Mouse (Mus musculus) MEL (cell line): Measurements from ENCODE around the gene Atg2a. TPM values are rescaled to one million over a fixed set of nuclear protein-coding genes. Genes with fewer than 3 reads are reported as not detected.

ENCODE experiments used
- DNase-seq: peaks from one replicate; pipeline ENCODE4 v3.0.0; 2011; ENCODE audit warnings: low read depth, low spot score
- H3K27ac ChIP-seq: 2 replicates; pipeline ENCODE4 v1.5.1; 2012; ENCODE audit warnings: low read depth, mild to moderate bottlenecking, control low read depth, low read length, moderate library complexity; ENCODE audit not compliant: control insufficient read depth
- H3K27me3 ChIP-seq, 2 experiments: fragments of 150-350 bp in 1 of 2; sonication (generic) in 1 of 2; 2 replicates each; pipeline ENCODE4 v1.6.1; 2012; ENCODE audit warnings: low read length in 2 of 2, mild to moderate bottlenecking in 2 of 2, improper control_type of control experiment in 1 of 2, moderate library complexity in 1 of 2; ENCODE audit not compliant: insufficient read depth in 2 of 2, control insufficient read depth in 1 of 2
- H3K36me3 ChIP-seq, 2 experiments: 2 replicates each; pipeline ENCODE4 v1.6.1; 2012 to 2014; ENCODE audit warnings: low read length in 2 of 2, improper control_type of control experiment in 1 of 2, inconsistent platforms in 1 of 2, mild to moderate bottlenecking in 1 of 2; ENCODE audit not compliant: insufficient read depth in 2 of 2, control insufficient read depth in 1 of 2
- H3K4me1 ChIP-seq, 2 experiments: fragments of 150-350 bp in 1 of 2; sonication (generic) in 1 of 2; 2 replicates each; pipeline ENCODE4 v1.6.1; 2012; ENCODE audit warnings: low read length in 2 of 2, improper control_type of control experiment in 1 of 2, mild to moderate bottlenecking in 1 of 2; ENCODE audit not compliant: insufficient read depth in 2 of 2, control insufficient read depth in 1 of 2
- H3K4me3 ChIP-seq, 2 experiments: fragments of 150-350 bp in 1 of 2; sonication (generic) in 1 of 2; 2 replicates each; pipeline ENCODE4 v1.5.1; 2012; ENCODE audit warnings: low read depth in 2 of 2, low read length in 2 of 2, mild to moderate bottlenecking in 2 of 2, moderate library complexity in 2 of 2, control low read depth in 1 of 2, improper control_type of control experiment in 1 of 2; ENCODE audit not compliant: control insufficient read depth in 1 of 2, insufficient read depth in 1 of 2
- H3K79me2 ChIP-seq: 2 replicates; pipeline ENCODE4 v1.6.1; 2012; ENCODE audit warnings: mild to moderate bottlenecking, low read length, moderate library complexity; ENCODE audit not compliant: control insufficient read depth, poor library complexity, insufficient read depth
- H3K9ac ChIP-seq: 2 replicates; pipeline ENCODE4 v1.6.1; 2012; ENCODE audit warnings: low read depth, mild to moderate bottlenecking, control low read depth, low read length, moderate library complexity; ENCODE audit not compliant: control insufficient read depth, poor library complexity, severe bottlenecking
- H3K9me3 ChIP-seq: fragments of 150-350 bp; sonication (generic); replicated peaks from 2 replicates; pipeline ENCODE4 v1.6.1; 2012; ENCODE audit warnings: mild to moderate bottlenecking, low read length, improper control_type of control experiment, moderate library complexity; ENCODE audit not compliant: insufficient read depth
- ELF1 ChIP-seq: IDR thresholded peaks from 2 replicates; pipeline ENCODE4 v1.6.1; 2014; ENCODE audit warnings: low read depth, mild to moderate bottlenecking, inconsistent platforms, low read length, improper control_type of control experiment, moderate library complexity
- ETS1 ChIP-seq: IDR thresholded peaks from 2 replicates; pipeline ENCODE4 v1.6.1; 2012; ENCODE audit warnings: low read depth, mild to moderate bottlenecking, inconsistent platforms, low read length, improper control_type of control experiment, moderate library complexity
- HCFC1 ChIP-seq: IDR thresholded peaks from 2 replicates; pipeline ENCODE4 v1.6.1; 2012; ENCODE audit warnings: low read depth, mild to moderate bottlenecking, inconsistent platforms, low read length, improper control_type of control experiment, moderate library complexity
- KAT2A ChIP-seq: conservative IDR thresholded peaks from 2 replicates; pipeline ENCODE4 v1.6.1; 2012; ENCODE audit warnings: low read depth, low read length, improper control_type of control experiment, inconsistent platforms
- NELFE ChIP-seq: IDR thresholded peaks from 2 replicates; pipeline ENCODE4 v1.6.1; 2011; ENCODE audit warnings: low read depth, low read length, improper control_type of control experiment
- POLR2A ChIP-seq, 2 experiments: IDR thresholded peaks; 2 replicates each; pipeline ENCODE4 v1.6.1; 2011 to 2012; ENCODE audit warnings: low read length in 2 of 2, mild to moderate bottlenecking in 2 of 2, control low read depth in 1 of 2, improper control_type of control experiment in 1 of 2, low read depth in 1 of 2, moderate library complexity in 1 of 2; ENCODE audit not compliant: control insufficient read depth in 1 of 2, insufficient read depth in 1 of 2, poor library complexity in 1 of 2
- POLR2AphosphoS2 ChIP-seq: IDR thresholded peaks from 2 replicates; pipeline ENCODE4 v1.6.1; 2011; ENCODE audit warnings: low read length, improper control_type of control experiment
- POLR2AphosphoS5 ChIP-seq: IDR thresholded peaks from 2 replicates; pipeline ENCODE4 v1.6.1; 2012; ENCODE audit warnings: low read depth, borderline replicate concordance, mild to moderate bottlenecking, inconsistent platforms, low read length, moderate library complexity, mixed read lengths
- SIN3A ChIP-seq: IDR thresholded peaks from 2 replicates; pipeline ENCODE4 v1.6.1; 2012; ENCODE audit warnings: low read length, improper control_type of control experiment, inconsistent platforms
- TCF12 ChIP-seq: IDR thresholded peaks from 2 replicates; pipeline ENCODE4 v1.6.1; 2014; ENCODE audit warnings: low read depth, mild to moderate bottlenecking, inconsistent platforms, low read length, improper control_type of control experiment, moderate library complexity
- ZNF384 ChIP-seq: IDR thresholded peaks from 2 replicates; pipeline ENCODE4 v1.6.1; 2012; ENCODE audit warnings: low read depth, mild to moderate bottlenecking, inconsistent platforms, low read length, improper control_type of control experiment
- polyA plus RNA-seq, 2 experiments: library from polyadenylated mRNA; stranded (reverse) in 1 of 2; unstranded in 1 of 2; fragments of >175 nt in 1 of 2; fragments of >200 nt in 1 of 2; gene quantifications; 2 replicates each; pipeline versions ENCODE4 v1.2.1 to v1.2.4; 2012; ENCODE audit warnings: low replicate concordance in 2 of 2, low read depth in 1 of 2; ENCODE audit not compliant: insufficient read length in 2 of 2, insufficient read depth in 1 of 2, missing spikeins in 1 of 2
- total RNA-seq: library from RNA; depleted of rRNA; stranded (reverse); fragments of 300-350 nt; gene quantifications from 2 replicates; pipeline ENCODE4 v1.2.3, GENCODE M21; 2012

Atg2a gene
- total and polyA plus RNA-seq, 3 experiments, result 7.9 to 21.7 TPM; not detected in 1

DNA sequence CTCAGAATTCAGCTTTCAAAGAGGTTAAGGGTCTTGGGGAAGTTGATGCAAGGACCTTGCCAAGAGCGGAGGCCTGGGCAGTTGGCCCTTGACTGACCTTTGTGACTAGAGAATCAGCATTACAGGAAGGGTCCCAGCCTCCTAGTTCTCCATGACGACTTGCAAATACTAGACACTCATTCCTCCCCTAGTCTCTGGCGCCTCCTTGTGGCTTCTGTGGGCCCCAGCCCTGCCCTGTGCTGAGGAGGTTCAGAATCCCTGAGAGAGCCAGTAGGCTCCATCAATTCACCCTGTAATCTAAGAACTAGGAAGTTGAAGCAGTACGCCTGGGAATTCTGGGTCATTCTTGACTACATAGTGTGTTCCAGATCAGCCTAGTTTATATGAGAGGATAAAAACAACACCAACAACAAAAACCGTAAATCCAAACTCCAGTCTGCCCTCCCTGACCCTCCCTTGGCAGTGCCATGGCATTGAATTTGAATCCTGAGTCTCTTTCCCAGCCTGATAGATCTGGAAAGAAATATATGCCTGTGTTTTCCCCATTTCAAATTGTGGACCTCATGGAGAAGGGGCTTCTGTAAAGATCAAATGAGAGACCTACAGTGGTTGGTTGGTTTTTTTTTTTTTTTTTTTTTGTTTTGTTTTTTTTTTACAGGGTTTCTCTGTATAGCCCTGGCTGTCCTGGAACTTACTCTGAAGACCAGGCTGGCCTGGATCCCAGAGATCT, 63.5 kb downstream of the Atg2a start (continued):
- TF ChIP-seq POLR2AphosphoS5 (no peak), SIN3A (peak; percentile 72), POLR2A (IDR thresholded peaks at IDR 0.05; ENCODE audit: control insufficient read depth in 1 of 2, insufficient read depth in 1 of 2, low read depth in 1 of 2, low read length in 2 of 2, poor library complexity in 1 of 2) (no peak), ZNF384 (peak; percentile 88), ETS1 (no peak), KAT2A (no peak)

- Histone ChIP-seq H3K79me2 (no peaks in the 10 kb centered on the region; the same call in 1 of the 2 replicates), H3K27ac (peak overlapping the region; percentile 3)
- TF ChIP-seq NELFE (0 out of 2 replicates have a peak, but pooled peaks have one; percentile 11), POLR2AphosphoS2 (no peak)
- TF ChIP-seq, all 39 proteins: peak for 1
- H3K9me3 ChIP-seq, result no peaks in the 10 kb centered on the region
- peaks cover 14 to 23% of the 10 kb centered on the region in 2 experiments for H3K4me1 ChIP-seq
- H3K36me3 ChIP-seq, result peaks cover 0 to 22% of the 10 kb centered on the region in 2 experiments; a peak in 2 of 4 replicates
- DNase-seq, result peak; percentile 42
- peak overlapping the region; percentile 76 for H3K9ac ChIP-seq
- H3K4me3 ChIP-seq, result peak overlapping the region; percentile 55 to 73
- H3K27me3 ChIP-seq, result no peaks in the 10 kb centered on the region
Measured at GRCm38 (mm10) chr19:6305517-6306115, 64.1 kb downstream of the Atg2a start.

DNA sequence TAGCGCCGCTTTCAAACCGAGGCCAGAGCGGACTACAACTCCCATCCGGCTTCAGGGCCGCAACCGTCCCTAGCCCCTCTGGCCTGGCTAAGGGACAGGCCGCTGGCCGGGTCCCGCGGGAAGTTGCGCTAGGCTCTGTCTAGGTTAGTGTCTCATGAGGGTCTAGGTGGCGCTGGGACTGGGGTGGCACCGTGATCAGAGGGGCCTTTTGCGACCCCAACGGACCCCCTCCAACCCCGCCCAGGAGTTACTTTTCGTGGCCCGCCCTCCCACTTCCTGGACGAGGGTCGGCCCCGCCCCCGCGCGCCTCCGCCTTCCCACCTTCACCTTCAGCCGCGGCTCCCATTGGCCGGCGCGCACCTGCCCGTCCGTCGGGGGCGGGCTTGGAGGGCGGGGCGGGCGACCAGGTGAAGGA, 64.7 kb downstream of the Atg2a start, which contains the start of gene Cdc42bpg:
TSS of gene Cdc42bpg (plus strand) at position 320 of the 415 bp plus-strand sequence.
- H3K36me3 ChIP-seq, result peaks cover 0 to 18% of the 10 kb centered on the region in 2 experiments; a peak in 2 of 4 replicates
- peak within 1 kb of the TSS; percentile 76 for H3K9ac ChIP-seq
- H3K4me1 ChIP-seq, result peaks cover 12 to 18% of the 10 kb centered on the region in 2 experiments
- TF ChIP-seq ZNF384 (no peak), HCFC1 (peak; percentile 85), SIN3A (0 out of 2 replicates have a peak, but pooled peaks have one; percentile 11), ELF1 (peak; percentile 70), TCF12 (no peak)
- TF ChIP-seq, all 39 proteins: peak for 3
- Histone ChIP-seq H3K27me3 (no peaks in the 10 kb centered on the region), H3K9me3 (no peaks in the 10 kb centered on the region), H3K4me3 (peak within 1 kb of the TSS; percentile 66 to 73), H3K79me2 (no peaks in the 10 kb centered on the region; the same call in 1 of the 2 replicates), H3K27ac (peak within 1 kb of the TSS; percentile 64)
- DNase-seq, result peak; percentile 80
